Mouse (Mus musculus) left cerebral cortex, adult 8-10 months (tissue): ENCODE measurements around the gene Fars2. TPM values are rescaled to one million over a fixed set of nuclear protein-coding genes. Genes with fewer than 3 reads are reported as not detected.

Source experiments
- DNase-seq, 2 experiments: peaks; one replicate each; pipeline ENCODE4 v3.0.0; 2022; ENCODE audit warnings: low spot score in 2 of 2
- total RNA-seq, 4 experiments: library from RNA; stranded (reverse); gene quantifications; 2 replicates each; pipeline ENCODE4 v1.2.4; 2022

Gene Fars2
- total RNA-seq, 4 experiments from 2014 or later = 32.7 to 39.9 (median 36.9) TPM

GRCm38 (mm10) chr13:36505730-36506129 is 388.5 kb downstream of the Fars2 start:
- DNase-seq = peak in 1 of 2 experiments; percentile 51

GRCm38 (mm10) chr13:36506315-36506714 is 389.1 kb downstream of the Fars2 start:
- peak in 1 of 2 experiments; percentile 71 for DNase-seq

- no peak for DNase-seq
Measured at GRCm38 (mm10) chr13:36510161-36510560, 392.9 kb downstream of the Fars2 start.

GRCm38 (mm10) chr13:36513126-36513525 is 395.9 kb downstream of the Fars2 start:
- no peak for DNase-seq

- no peak for DNase-seq
Measured at GRCm38 (mm10) chr13:36518144-36518571, 400.9 kb downstream of the Fars2 start.

- DNase-seq = no peak
Measured at GRCm38 (mm10) chr13:36527761-36528160, 410.5 kb downstream of the Fars2 start.

- DNase-seq = peak in 1 of 2 experiments; percentile 56
Measured at GRCm38 (mm10) chr13:36528223-36528895, 411.1 kb downstream of the Fars2 start.

- DNase-seq = no peak
Measured at GRCm38 (mm10) chr13:36529467-36530039, 412.3 kb downstream of the Fars2 start.

GRCm38 (mm10) chr13:36530852-36531251 is 413.6 kb downstream of the Fars2 start:
- no peak for DNase-seq

GRCm38 (mm10) chr13:36531893-36532292 is 414.7 kb downstream of the Fars2 start:
- DNase-seq = peak in 1 of 2 experiments; percentile 84

- peak in 1 of 2 experiments; percentile 48 for DNase-seq
Measured at GRCm38 (mm10) chr13:36533071-36533470, 415.9 kb downstream of the Fars2 start.

GRCm38 (mm10) chr13:36533518-36533917 is 416.3 kb downstream of the Fars2 start:
- no peak for DNase-seq

- DNase-seq = no peak
Measured at GRCm38 (mm10) chr13:36533966-36534540, 416.8 kb downstream of the Fars2 start.

GRCm38 (mm10) chr13:36537580-36537979 is 420.4 kb downstream of the Fars2 start:
- DNase-seq = no peak

GRCm38 (mm10) chr13:36538385-36538784 is 421.2 kb downstream of the Fars2 start:
- DNase-seq = no peak

GRCm38 (mm10) chr13:36540231-36540630 is 423.0 kb downstream of the Fars2 start:
- DNase-seq = no peak

GRCm38 (mm10) chr13:36541287-36541780 is 424.1 kb downstream of the Fars2 start:
- no peak for DNase-seq

GRCm38 (mm10) chr13:36550694-36551093 is 433.5 kb downstream of the Fars2 start:
- DNase-seq = no peak

GRCm38 (mm10) chr13:36552522-36553246 is 435.5 kb downstream of the Fars2 start:
- no peak for DNase-seq

GRCm38 (mm10) chr13:36553247-36553642 is 436.0 kb downstream of the Fars2 start:
- no peak for DNase-seq

GRCm38 (mm10) chr13:36554743-36555142 is 437.5 kb downstream of the Fars2 start:
- DNase-seq = no peak
